Mouse (Mus musculus) MEL (cell line): ENCODE results near the gene 4930404N11Rik. TPM values are rescaled to one million over a fixed set of nuclear protein-coding genes. Genes with fewer than 3 reads are reported as not detected.

ENCODE experiments used
- DNase-seq: peaks from one replicate; pipeline ENCODE4 v3.0.0; 2011; ENCODE audit warnings: low read depth, low spot score
- H3K27ac ChIP-seq: 2 replicates; pipeline ENCODE4 v1.5.1; 2012; ENCODE audit warnings: low read depth, mild to moderate bottlenecking, control low read depth, low read length, moderate library complexity; ENCODE audit not compliant: control insufficient read depth
- H3K27me3 ChIP-seq, 2 experiments: fragments of 150-350 bp in 1 of 2; sonication (generic) in 1 of 2; 2 replicates each; pipeline ENCODE4 v1.6.1; 2012; ENCODE audit warnings: low read length in 2 of 2, mild to moderate bottlenecking in 2 of 2, improper control_type of control experiment in 1 of 2, moderate library complexity in 1 of 2; ENCODE audit not compliant: insufficient read depth in 2 of 2, control insufficient read depth in 1 of 2
- H3K36me3 ChIP-seq, 2 experiments: 2 replicates each; pipeline ENCODE4 v1.6.1; 2012 to 2014; ENCODE audit warnings: low read length in 2 of 2, improper control_type of control experiment in 1 of 2, inconsistent platforms in 1 of 2, mild to moderate bottlenecking in 1 of 2; ENCODE audit not compliant: insufficient read depth in 2 of 2, control insufficient read depth in 1 of 2
- H3K4me1 ChIP-seq, 2 experiments: fragments of 150-350 bp in 1 of 2; sonication (generic) in 1 of 2; 2 replicates each; pipeline ENCODE4 v1.6.1; 2012; ENCODE audit warnings: low read length in 2 of 2, improper control_type of control experiment in 1 of 2, mild to moderate bottlenecking in 1 of 2; ENCODE audit not compliant: insufficient read depth in 2 of 2, control insufficient read depth in 1 of 2
- H3K4me3 ChIP-seq, 2 experiments: fragments of 150-350 bp in 1 of 2; sonication (generic) in 1 of 2; 2 replicates each; pipeline ENCODE4 v1.5.1; 2012; ENCODE audit warnings: low read depth in 2 of 2, low read length in 2 of 2, mild to moderate bottlenecking in 2 of 2, moderate library complexity in 2 of 2, control low read depth in 1 of 2, improper control_type of control experiment in 1 of 2; ENCODE audit not compliant: control insufficient read depth in 1 of 2, insufficient read depth in 1 of 2
- H3K79me2 ChIP-seq: 2 replicates; pipeline ENCODE4 v1.6.1; 2012; ENCODE audit warnings: mild to moderate bottlenecking, low read length, moderate library complexity; ENCODE audit not compliant: control insufficient read depth, poor library complexity, insufficient read depth
- H3K9ac ChIP-seq: 2 replicates; pipeline ENCODE4 v1.6.1; 2012; ENCODE audit warnings: low read depth, mild to moderate bottlenecking, control low read depth, low read length, moderate library complexity; ENCODE audit not compliant: control insufficient read depth, poor library complexity, severe bottlenecking
- H3K9me3 ChIP-seq: fragments of 150-350 bp; sonication (generic); replicated peaks from 2 replicates; pipeline ENCODE4 v1.6.1; 2012; ENCODE audit warnings: mild to moderate bottlenecking, low read length, improper control_type of control experiment, moderate library complexity; ENCODE audit not compliant: insufficient read depth
- BHLHE40 ChIP-seq: IDR thresholded peaks from 2 replicates; pipeline ENCODE4 v1.6.1; 2012; ENCODE audit warnings: low read depth, mild to moderate bottlenecking, inconsistent platforms, low read length, improper control_type of control experiment, borderline replicate concordance
- CHD1 ChIP-seq: IDR thresholded peaks from 2 replicates; pipeline ENCODE4 v1.6.1; 2012; ENCODE audit warnings: low read depth, mild to moderate bottlenecking, inconsistent platforms, low read length, improper control_type of control experiment
- CHD2 ChIP-seq: IDR thresholded peaks from 2 replicates; pipeline ENCODE4 v1.6.1; 2011; ENCODE audit warnings: low read length, improper control_type of control experiment
- CTCF ChIP-seq, 3 experiments: IDR thresholded peaks in 2 of 3; conservative IDR thresholded peaks in 1 of 3; 2 replicates each; pipeline ENCODE4 v1.5.1; 2011 to 2012; ENCODE audit warnings: low read length in 3 of 3, low read depth in 2 of 3, mild to moderate bottlenecking in 2 of 3, improper control_type of control experiment in 1 of 3, inconsistent platforms in 1 of 3, mixed read lengths in 1 of 3, moderate library complexity in 1 of 3; ENCODE audit not compliant: control insufficient read depth in 1 of 3, insufficient read depth in 1 of 3, poor library complexity in 1 of 3, severe bottlenecking in 1 of 3
- E2F4 ChIP-seq: IDR thresholded peaks from 2 replicates; pipeline ENCODE4 v1.6.1; 2011; ENCODE audit warnings: low read depth, low read length, improper control_type of control experiment, borderline replicate concordance
- ELF1 ChIP-seq: IDR thresholded peaks from 2 replicates; pipeline ENCODE4 v1.6.1; 2014; ENCODE audit warnings: low read depth, mild to moderate bottlenecking, inconsistent platforms, low read length, improper control_type of control experiment, moderate library complexity
- EP300 ChIP-seq, 2 experiments: IDR thresholded peaks; 2 replicates each; pipeline ENCODE4 v1.6.1; 2011; ENCODE audit warnings: improper control_type of control experiment in 2 of 2, low read length in 2 of 2, low read depth in 1 of 2, mild to moderate bottlenecking in 1 of 2
- ETS1 ChIP-seq: IDR thresholded peaks from 2 replicates; pipeline ENCODE4 v1.6.1; 2012; ENCODE audit warnings: low read depth, mild to moderate bottlenecking, inconsistent platforms, low read length, improper control_type of control experiment, moderate library complexity
- GATA1 ChIP-seq: IDR thresholded peaks from 2 replicates; pipeline ENCODE4 v1.6.1; 2011; ENCODE audit warnings: low read depth, low read length, improper control_type of control experiment
- HCFC1 ChIP-seq: IDR thresholded peaks from 2 replicates; pipeline ENCODE4 v1.6.1; 2012; ENCODE audit warnings: low read depth, mild to moderate bottlenecking, inconsistent platforms, low read length, improper control_type of control experiment, moderate library complexity
- JUND ChIP-seq: IDR thresholded peaks from 2 replicates; pipeline ENCODE4 v1.6.1; 2011; ENCODE audit warnings: low read depth, mild to moderate bottlenecking, improper control_type of control experiment, low read length
- MAFK ChIP-seq: IDR thresholded peaks from 2 replicates; pipeline ENCODE4 v1.6.1; 2011; ENCODE audit warnings: low read depth, mild to moderate bottlenecking, low read length, improper control_type of control experiment, borderline replicate concordance
- MAX ChIP-seq: IDR thresholded peaks from 2 replicates; pipeline ENCODE4 v1.6.1; 2011; ENCODE audit warnings: low read length, improper control_type of control experiment
- MAZ ChIP-seq: IDR thresholded peaks from 2 replicates; pipeline ENCODE4 v1.6.1; 2012; ENCODE audit warnings: low read depth, mild to moderate bottlenecking, inconsistent platforms, low read length, improper control_type of control experiment
- MEF2A ChIP-seq: IDR thresholded peaks from 2 replicates; pipeline ENCODE4 v1.6.1; 2014; ENCODE audit warnings: low read depth, mild to moderate bottlenecking, inconsistent platforms, low read length, improper control_type of control experiment; ENCODE audit not compliant: poor library complexity, insufficient replicate concordance, severe bottlenecking; ENCODE audit errors: extremely low read depth
- MXI1 ChIP-seq: IDR thresholded peaks from 2 replicates; pipeline ENCODE4 v1.6.1; 2011; ENCODE audit warnings: mild to moderate bottlenecking, low read depth, low read length, improper control_type of control experiment
- MYB ChIP-seq: IDR thresholded peaks from 2 replicates; pipeline ENCODE4 v1.6.1; 2011; ENCODE audit warnings: mild to moderate bottlenecking, low read depth, low read length, improper control_type of control experiment
- NELFE ChIP-seq: IDR thresholded peaks from 2 replicates; pipeline ENCODE4 v1.6.1; 2011; ENCODE audit warnings: low read depth, low read length, improper control_type of control experiment
- NRF1 ChIP-seq: IDR thresholded peaks from 2 replicates; pipeline ENCODE4 v1.6.1; 2014; ENCODE audit warnings: low read depth, mild to moderate bottlenecking, inconsistent platforms, low read length, improper control_type of control experiment, moderate library complexity; ENCODE audit not compliant: poor library complexity, insufficient read depth, severe bottlenecking
- POLR2A ChIP-seq, 2 experiments: IDR thresholded peaks; 2 replicates each; pipeline ENCODE4 v1.6.1; 2011 to 2012; ENCODE audit warnings: low read length in 2 of 2, mild to moderate bottlenecking in 2 of 2, control low read depth in 1 of 2, improper control_type of control experiment in 1 of 2, low read depth in 1 of 2, moderate library complexity in 1 of 2; ENCODE audit not compliant: control insufficient read depth in 1 of 2, insufficient read depth in 1 of 2, poor library complexity in 1 of 2
- POLR2AphosphoS2 ChIP-seq: IDR thresholded peaks from 2 replicates; pipeline ENCODE4 v1.6.1; 2011; ENCODE audit warnings: low read length, improper control_type of control experiment
- POLR2AphosphoS5 ChIP-seq: IDR thresholded peaks from 2 replicates; pipeline ENCODE4 v1.6.1; 2012; ENCODE audit warnings: low read depth, borderline replicate concordance, mild to moderate bottlenecking, inconsistent platforms, low read length, moderate library complexity, mixed read lengths
- RCOR1 ChIP-seq: IDR thresholded peaks from 2 replicates; pipeline ENCODE4 v1.6.1; 2012; ENCODE audit warnings: low read depth, mild to moderate bottlenecking, inconsistent platforms, low read length, improper control_type of control experiment
- SIN3A ChIP-seq: IDR thresholded peaks from 2 replicates; pipeline ENCODE4 v1.6.1; 2012; ENCODE audit warnings: low read length, improper control_type of control experiment, inconsistent platforms
- TAL1 ChIP-seq: IDR thresholded peaks from 2 replicates; pipeline ENCODE4 v1.6.1; 2012; ENCODE audit warnings: mild to moderate bottlenecking, inconsistent platforms, low read length, moderate library complexity, mixed read lengths
- TCF12 ChIP-seq: IDR thresholded peaks from 2 replicates; pipeline ENCODE4 v1.6.1; 2014; ENCODE audit warnings: low read depth, mild to moderate bottlenecking, inconsistent platforms, low read length, improper control_type of control experiment, moderate library complexity
- USF1 ChIP-seq: IDR thresholded peaks from 2 replicates; pipeline ENCODE4 v1.6.1; 2014; ENCODE audit warnings: low read depth, mild to moderate bottlenecking, inconsistent platforms, low read length, improper control_type of control experiment, moderate library complexity
- ZC3H11A ChIP-seq: IDR thresholded peaks from 2 replicates; pipeline ENCODE4 v1.6.1; 2012; ENCODE audit warnings: low read depth, mild to moderate bottlenecking, inconsistent platforms, low read length, improper control_type of control experiment
- ZKSCAN1 ChIP-seq: IDR thresholded peaks from 2 replicates; pipeline ENCODE4 v1.6.1; 2012; ENCODE audit warnings: low read depth, mild to moderate bottlenecking, inconsistent platforms, low read length, improper control_type of control experiment, moderate library complexity
- ZMIZ1 ChIP-seq: IDR thresholded peaks from 2 replicates; pipeline ENCODE4 v1.6.1; 2012; ENCODE audit warnings: low read depth, mild to moderate bottlenecking, inconsistent platforms, low read length, improper control_type of control experiment, moderate library complexity
- polyA plus RNA-seq, 2 experiments: library from polyadenylated mRNA; stranded (reverse) in 1 of 2; unstranded in 1 of 2; fragments of >175 nt in 1 of 2; fragments of >200 nt in 1 of 2; gene quantifications; 2 replicates each; pipeline versions ENCODE4 v1.2.1 to v1.2.4; 2012; ENCODE audit warnings: low replicate concordance in 2 of 2, low read depth in 1 of 2; ENCODE audit not compliant: insufficient read length in 2 of 2, insufficient read depth in 1 of 2, missing spikeins in 1 of 2
- total RNA-seq: library from RNA; depleted of rRNA; stranded (reverse); fragments of 300-350 nt; gene quantifications from 2 replicates; pipeline ENCODE4 v1.2.3, GENCODE M21; 2012

4930404N11Rik gene
- total and polyA plus RNA-seq, 3 experiments, result 3.1 to 12.1 TPM; not detected in 1

DNA sequence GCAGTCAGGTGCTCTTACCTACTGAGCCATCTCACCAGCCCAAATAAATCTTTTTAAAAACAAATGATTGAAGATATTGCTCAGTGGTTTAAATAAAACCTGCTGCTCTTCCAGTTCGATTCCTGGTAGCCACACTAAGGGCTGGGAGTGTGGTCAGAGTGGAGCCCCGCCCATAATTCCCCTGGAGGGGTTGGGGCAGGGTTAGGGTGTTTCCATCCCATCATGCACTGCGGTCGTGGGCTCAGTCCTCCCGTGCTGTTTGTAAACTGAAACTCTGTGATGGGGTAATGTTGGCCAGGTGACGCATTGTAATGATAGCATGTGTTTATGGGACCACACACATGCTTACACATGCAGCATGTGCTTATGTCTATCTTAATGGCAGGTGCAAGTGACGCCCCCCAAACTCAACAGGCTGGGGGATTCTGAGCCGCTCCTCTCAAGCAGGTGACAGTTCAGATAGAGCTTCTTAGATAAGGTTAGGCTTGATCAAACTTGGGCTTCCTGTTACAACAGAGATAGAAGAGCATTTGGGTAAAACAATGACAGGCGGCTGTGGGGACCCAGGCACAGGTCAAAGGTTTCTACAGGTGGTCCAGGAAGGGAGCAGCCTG lies 13.8 kb downstream of the 4930404N11Rik start (continued):
- TF ChIP-seq NELFE, result peak; percentile 37; the same call in 1 of the 2 replicates
- peak; percentile 83 for TF ChIP-seq TCF12
- no peak for TF ChIP-seq ZMIZ1
- TF ChIP-seq RCOR1, result peak; percentile 16; the same call in 1 of the 2 replicates
- no peak for TF ChIP-seq MAFK
- TF ChIP-seq JUND, result no peak
- TF ChIP-seq HCFC1, result peak; percentile 79
- TF ChIP-seq ZC3H11A, result no peak
- peak; percentile 93 for TF ChIP-seq MAX
- TF ChIP-seq E2F4, result 0 out of 2 replicates have a peak, but pooled peaks have one; percentile 32
- TF ChIP-seq ELF1, result 0 out of 2 replicates have a peak, but pooled peaks have one; percentile 25
- no peak for TF ChIP-seq CHD1
- TF ChIP-seq MXI1, result peak; percentile 94
- peak in 1 of 2 experiments; percentile 71; a peak in 2 of 4 replicates for TF ChIP-seq POLR2A (IDR thresholded peaks at IDR 0.05; ENCODE audit: control insufficient read depth in 1 of 2, insufficient read depth in 1 of 2, low read depth in 1 of 2, low read length in 2 of 2, poor library complexity in 1 of 2)
- peak; percentile 52 for TF ChIP-seq TAL1
- peak; percentile 96 for TF ChIP-seq SIN3A
- peak; percentile 86 for TF ChIP-seq GATA1
- peak; percentile 68 for TF ChIP-seq ZKSCAN1
- peak; percentile 85 for TF ChIP-seq MAZ
- TF ChIP-seq NRF1, result no peak
- TF ChIP-seq CTCF (IDR thresholded peaks at IDR 0.05 in 2 of 3, conservative IDR thresholded peaks at IDR 0.05 in 1 of 3; ENCODE audit: control insufficient read depth in 1 of 3, insufficient read depth in 1 of 3, low read depth in 2 of 3, low read length in 3 of 3, poor library complexity in 1 of 3, severe bottlenecking in 1 of 3), result no peak
- TF ChIP-seq POLR2AphosphoS2, result peak; percentile 44; the same call in 1 of the 2 replicates
- peak; percentile 70 for TF ChIP-seq MYB
- TF ChIP-seq, all 39 proteins: peak for 23

DNA sequence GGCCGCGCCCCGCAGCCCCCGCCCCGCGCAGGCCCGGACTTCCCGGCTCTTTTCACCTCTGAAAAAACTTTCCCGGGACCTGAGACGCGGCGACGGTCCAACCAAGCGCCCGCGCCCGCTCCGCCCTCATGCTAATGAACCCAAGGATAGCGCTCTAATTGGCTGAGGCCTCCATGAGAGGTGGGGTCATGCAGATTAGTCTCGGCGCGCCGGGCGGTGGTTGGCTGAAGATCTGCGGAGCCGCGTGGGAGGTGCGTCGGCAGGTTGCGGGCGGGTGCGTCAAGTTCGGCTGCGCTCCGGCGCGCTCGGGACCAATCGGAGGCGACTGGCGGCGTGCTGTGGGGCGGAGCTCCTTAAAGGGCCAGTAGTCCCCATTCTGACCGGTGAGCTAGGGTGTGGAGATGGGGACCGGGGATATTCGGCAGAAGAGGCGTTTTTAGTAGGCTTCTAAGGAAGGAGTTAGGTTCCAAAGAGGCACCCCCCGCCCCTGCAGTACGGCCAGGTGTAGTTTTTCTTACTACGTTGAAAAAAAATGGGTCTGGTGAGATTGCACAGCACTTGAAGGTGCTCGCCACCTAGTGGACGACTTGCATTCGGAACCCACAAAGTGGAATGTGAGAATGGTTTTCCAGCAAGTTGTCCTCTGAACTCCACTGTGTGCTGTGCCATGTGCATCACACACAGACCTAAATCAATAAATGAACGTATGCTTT lies 15.1 kb downstream of the 4930404N11Rik start, which contains the start of gene Hmg20b:
Gene Hmg20b, minus strand, starts transcription at position 130 of the 713 bp plus-strand sequence.
- peaks cover 8 to 13% of the 10 kb centered on the region in 2 experiments; a peak in 3 of 4 replicates for H3K4me1 ChIP-seq
- peak within 1 kb of the TSS; percentile 84 for H3K9ac ChIP-seq
- peak; percentile 100 for DNase-seq
- TF ChIP-seq TCF12 (0 out of 2 replicates have a peak, but pooled peaks have one; percentile 4), NELFE (peak; percentile 60), CHD1 (no peak), POLR2AphosphoS5 (no peak), GATA1 (no peak), BHLHE40 (no peak; the same call in 1 of the 2 replicates), HCFC1 (peak; percentile 90), JUND (no peak), USF1 (peak; percentile 47), EP300 (IDR thresholded peaks at IDR 0.05; ENCODE audit: low read depth in 1 of 2, low read length in 2 of 2) (0 out of 4 replicates have a peak, but pooled peaks of 1 of the 2 experiments have one; percentile 3), ELF1 (peak; percentile 62), MXI1 (peak; percentile 61; the same call in 1 of the 2 replicates), ZMIZ1 (0 out of 2 replicates have a peak, but pooled peaks have one; percentile 13), SIN3A (peak; percentile 60), MEF2A (no peak), MYB (no peak), ETS1 (peak; percentile 34; the same call in 1 of the 2 replicates), CHD2 (peak; percentile 26), POLR2A (IDR thresholded peaks at IDR 0.05; ENCODE audit: control insufficient read depth in 1 of 2, insufficient read depth in 1 of 2, low read depth in 1 of 2, low read length in 2 of 2, poor library complexity in 1 of 2) (peak; percentile 31 to 49; a peak in 2 of 4 replicates)

More for the DNA sequence above, 15.1 kb downstream of the 4930404N11Rik start, which contains the start of gene Hmg20b:
- peak within 1 kb of the TSS; percentile 86 for H3K27ac ChIP-seq
- no peaks in the 10 kb centered on the region for H3K27me3 ChIP-seq
- peaks cover 0 to 14% of the 10 kb centered on the region in 2 experiments; a peak in 2 of 4 replicates for H3K36me3 ChIP-seq
- no peaks in the 10 kb centered on the region for H3K9me3 ChIP-seq
- peak within 1 kb of the TSS; percentile 81 to 94 for H3K4me3 ChIP-seq
- H3K79me2 ChIP-seq, result peaks cover 4% of the 10 kb centered on the region; the same call in 1 of the 2 replicates
